Mouse (Mus musculus): Measurements from ENCODE around the gene Ace3. TPM values are rescaled to one million over a fixed set of nuclear protein-coding genes. Genes with fewer than 3 reads are reported as not detected.

The Ace3 gene
- polyA plus RNA-seq (2015; fragmentation: Nextera tagmentation; extraction: Ambion mirVana), result not detected in 2 replicates

DNA sequence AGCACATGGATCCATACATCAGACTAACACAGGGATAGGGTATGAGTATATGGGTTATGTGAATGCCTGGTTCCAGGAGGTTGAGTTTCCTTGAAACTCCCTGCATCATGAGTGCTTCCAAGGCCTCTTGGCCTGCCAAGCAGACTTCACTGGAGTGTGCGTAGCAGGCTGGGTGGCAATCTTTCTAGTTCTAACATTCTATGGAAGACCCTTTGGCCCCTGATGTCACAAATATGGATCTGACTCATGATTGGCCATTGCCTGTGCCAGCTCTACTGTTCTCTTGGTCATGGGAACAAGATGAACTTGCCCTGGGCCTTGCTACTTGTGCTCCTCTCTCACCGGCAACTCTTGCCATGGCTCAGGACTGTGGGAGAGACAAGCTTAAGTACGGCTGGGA is at the start of gene Ace3:
TSS of gene Ace3 (plus strand) at position 301 of the 400 bp plus-strand sequence.
- 76% methylated on average over 3 of the region's 3 CpGs for WGBS (ENCODE audit: insufficient replicate concordance)
- Histone ChIP-seq H3K4me3 (ENCODE audit: low read depth, low read length) (no peak within 1 kb of the TSS), H3K4me2 (ENCODE audit: low read depth, low read length) (no peak within 1 kb of the TSS), H3K9ac (replicated peaks) (no peak within 1 kb of the TSS), H3K9me3 (ENCODE audit: low read length) (no peaks in the 10 kb centered on the region), H3K36me3 (replicated peaks; ENCODE audit: insufficient read depth, low read length) (no peaks in the 10 kb centered on the region), H3K27me3 (ENCODE audit: insufficient read depth, low read length) (peaks cover 39% of the 10 kb centered on the region), H3K27ac (ENCODE audit: low read depth) (no peak within 1 kb of the TSS), H3K4me1 (ENCODE audit: insufficient read depth) (no peaks in the 10 kb centered on the region)
- TF ChIP-seq EP300 (IDR thresholded peaks at IDR 0.05; ENCODE audit: low read depth) (no peak), CTCF (IDR thresholded peaks at IDR 0.05; ENCODE audit: low read depth) (no peak)
- no peak for DNase-seq
- ATAC-seq, result no peak

DNA sequence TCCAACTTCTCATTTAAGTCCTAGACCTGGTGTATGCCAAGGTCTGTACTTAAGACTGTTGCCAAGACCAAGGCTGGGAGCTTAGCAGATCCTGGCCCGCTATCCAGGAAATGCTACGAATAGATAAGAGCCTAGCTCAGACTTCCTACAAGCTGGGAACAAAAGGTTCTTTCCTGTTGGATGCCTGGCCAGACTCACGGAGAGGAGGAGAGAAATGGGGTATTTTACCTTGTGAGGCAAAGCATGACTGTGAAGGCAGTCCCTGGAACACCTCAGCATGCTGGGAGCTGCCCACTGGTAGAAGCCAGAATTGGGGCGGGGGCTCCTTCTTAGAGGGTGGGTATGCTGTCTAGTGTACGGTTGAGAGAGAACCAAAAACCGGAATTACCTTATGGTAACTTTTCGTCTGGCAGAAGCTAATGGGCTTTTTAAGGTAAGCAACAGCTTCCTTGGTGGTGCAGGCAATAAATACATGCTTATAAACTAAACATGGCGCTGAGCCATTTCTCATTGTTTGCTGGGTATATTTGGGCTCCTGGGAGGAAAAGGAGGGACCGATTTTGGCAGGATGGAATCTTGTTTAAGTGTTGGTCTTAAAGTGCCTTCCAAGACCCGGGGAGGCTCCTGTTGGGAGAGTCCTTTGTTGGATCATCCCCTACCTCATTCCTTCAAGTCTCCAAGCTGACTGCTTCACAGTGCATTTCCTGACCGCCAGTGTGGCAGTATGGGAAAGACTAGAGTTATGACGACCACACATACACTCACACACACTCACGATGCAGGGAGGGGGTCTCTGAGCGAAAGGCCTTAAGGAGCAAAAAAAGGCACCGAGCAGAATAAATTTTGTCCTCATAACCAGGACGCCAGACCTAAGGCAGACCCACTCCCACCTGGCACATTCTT is 49.5 kb upstream of the Ace3 start:
- no peak overlapping the region for H3K27ac ChIP-seq (ENCODE audit: low read depth)
- H3K4me2 ChIP-seq (ENCODE audit: low read depth, low read length), result peak overlapping the region; percentile 95
- TF ChIP-seq CTCF (IDR thresholded peaks at IDR 0.05; ENCODE audit: low read depth) (no peak), EP300 (IDR thresholded peaks at IDR 0.05; ENCODE audit: low read depth) (peak; percentile 24; the same call in 1 of the 2 replicates)
- peaks cover 6% of the 10 kb centered on the region for H3K4me1 ChIP-seq (ENCODE audit: insufficient read depth)
- no peaks in the 10 kb centered on the region for H3K36me3 ChIP-seq (replicated peaks; ENCODE audit: insufficient read depth, low read length)
- no peak for DNase-seq
- no peak overlapping the region for H3K4me3 ChIP-seq (ENCODE audit: low read depth, low read length)
- no peaks in the 10 kb centered on the region for H3K9me3 ChIP-seq (ENCODE audit: low read length)
- WGBS (ENCODE audit: insufficient replicate concordance), result 68% methylated on average over 16 of the region's 16 CpGs
- peaks cover 16% of the 10 kb centered on the region; the same call in 1 of the 2 replicates for H3K27me3 ChIP-seq (ENCODE audit: insufficient read depth, low read length)
- peak; percentile 24 for ATAC-seq
- no peak overlapping the region for H3K9ac ChIP-seq (replicated peaks)

DNA sequence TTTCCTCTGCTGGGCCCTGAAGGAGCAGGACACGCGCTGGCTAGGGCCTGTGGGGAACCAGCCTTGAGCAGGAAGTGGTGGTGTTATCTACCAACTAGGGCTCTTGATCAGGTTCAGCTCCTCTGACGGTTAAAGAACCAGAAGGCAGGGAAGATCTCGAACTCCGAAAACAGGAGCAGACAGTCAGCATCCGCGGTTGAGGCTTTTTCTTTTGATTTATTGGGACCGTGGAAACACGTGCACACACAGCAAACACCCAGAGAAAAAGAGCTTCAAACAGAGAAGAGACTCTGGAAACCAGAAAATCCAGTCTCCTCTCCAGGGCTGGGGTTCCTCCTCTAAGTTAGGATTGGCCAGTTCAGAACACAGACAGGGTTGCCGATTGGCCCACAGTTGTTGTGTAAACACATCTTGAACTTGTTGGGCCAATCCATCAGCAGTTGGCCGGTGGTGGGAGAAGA is 47.8 kb upstream of the Ace3 start:
- Histone ChIP-seq H3K9me3 (ENCODE audit: low read length) (no peaks in the 10 kb centered on the region), H3K27me3 (ENCODE audit: insufficient read depth, low read length) (peaks cover 11% of the 10 kb centered on the region; the same call in 1 of the 2 replicates), H3K27ac (ENCODE audit: low read depth) (no peak overlapping the region), H3K4me2 (ENCODE audit: low read depth, low read length) (no peak overlapping the region), H3K9ac (replicated peaks) (no peak overlapping the region), H3K4me3 (ENCODE audit: low read depth, low read length) (no peak overlapping the region), H3K4me1 (ENCODE audit: insufficient read depth) (peaks cover 6% of the 10 kb centered on the region), H3K36me3 (replicated peaks; ENCODE audit: insufficient read depth, low read length) (no peaks in the 10 kb centered on the region)
- 17% methylated on average over 11 of the region's 11 CpGs for WGBS (ENCODE audit: insufficient replicate concordance)
- no peak for DNase-seq
- TF ChIP-seq EP300 (IDR thresholded peaks at IDR 0.05; ENCODE audit: low read depth) (no peak), CTCF (IDR thresholded peaks at IDR 0.05; ENCODE audit: low read depth) (no peak)
- no peak for ATAC-seq

DNA sequence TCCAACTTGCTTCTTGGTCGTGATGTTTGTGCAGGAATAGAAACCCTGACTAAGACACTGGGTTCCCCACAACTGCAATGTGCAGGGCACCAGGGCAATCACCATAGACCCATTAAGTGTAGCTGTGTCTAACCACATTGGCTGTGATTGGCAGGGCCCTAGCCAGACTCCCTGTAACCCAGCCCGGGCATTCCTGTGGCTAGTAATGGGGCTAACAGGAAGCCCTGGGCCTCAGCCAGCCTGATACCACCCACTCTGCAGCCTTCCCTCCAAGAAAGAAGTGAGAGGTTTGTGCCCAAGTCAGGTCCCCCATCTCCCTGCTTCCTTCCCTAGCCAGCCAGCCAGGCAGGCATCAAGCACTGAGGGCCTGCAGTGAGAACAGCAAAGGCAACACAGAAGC is 46.2 kb upstream of the Ace3 start:
- Histone ChIP-seq H3K9ac (replicated peaks) (no peak overlapping the region), H3K36me3 (replicated peaks; ENCODE audit: insufficient read depth, low read length) (no peaks in the 10 kb centered on the region), H3K27ac (ENCODE audit: low read depth) (no peak overlapping the region), H3K4me2 (ENCODE audit: low read depth, low read length) (no peak overlapping the region), H3K27me3 (ENCODE audit: insufficient read depth, low read length) (peaks cover 11% of the 10 kb centered on the region; the same call in 1 of the 2 replicates), H3K4me1 (ENCODE audit: insufficient read depth) (peaks cover 6% of the 10 kb centered on the region), H3K4me3 (ENCODE audit: low read depth, low read length) (no peak overlapping the region), H3K9me3 (ENCODE audit: low read length) (no peaks in the 10 kb centered on the region)
- 24% methylated on average over 2 of the region's 2 CpGs for WGBS (ENCODE audit: insufficient replicate concordance)
- DNase-seq, result no peak
- ATAC-seq, result no peak
- no peak for TF ChIP-seq CTCF (IDR thresholded peaks at IDR 0.05; ENCODE audit: low read depth)
- no peak for TF ChIP-seq EP300 (IDR thresholded peaks at IDR 0.05; ENCODE audit: low read depth)

DNA sequence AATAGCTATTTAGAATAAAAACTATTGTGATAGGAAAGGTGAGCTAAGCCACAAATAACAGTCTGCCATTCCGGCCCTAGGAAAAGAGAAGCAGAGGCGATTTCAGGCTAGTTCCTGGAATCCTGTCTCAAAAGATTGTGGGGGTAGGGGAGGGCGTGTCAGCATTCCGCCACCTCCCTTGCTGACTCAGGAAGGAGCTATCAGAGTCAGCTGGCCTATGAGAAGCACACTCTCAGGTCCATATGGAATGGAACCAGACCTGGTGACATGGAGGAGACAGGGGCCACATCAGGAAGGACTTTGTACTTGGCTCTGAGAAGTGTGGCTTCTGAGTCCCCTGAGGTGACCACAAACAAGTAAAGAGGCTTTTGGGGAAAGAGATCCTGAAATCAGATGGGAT is 44.0 kb upstream of the Ace3 start:
- no peak for ATAC-seq

DNA sequence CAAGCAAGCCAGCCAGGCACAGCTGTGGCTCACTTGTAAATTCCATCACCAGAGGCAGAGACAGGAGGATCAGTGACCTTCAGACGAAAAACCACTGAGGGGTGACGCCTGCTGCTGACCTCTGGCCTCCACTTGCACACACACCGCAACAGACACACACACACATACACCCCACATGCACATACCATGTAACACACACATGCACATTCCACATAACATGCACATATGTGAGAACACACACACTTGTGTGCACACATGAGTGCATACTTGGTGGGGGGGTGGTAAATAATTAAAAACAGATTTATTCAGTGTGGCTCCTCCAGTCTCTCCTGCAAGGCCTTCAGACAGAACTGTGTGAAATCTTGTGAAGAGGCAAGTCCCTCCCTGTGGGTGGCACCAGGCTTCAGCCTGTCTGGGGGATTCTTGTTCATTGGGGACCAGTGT is 42.9 kb upstream of the Ace3 start:
- Histone ChIP-seq H3K4me3 (ENCODE audit: low read depth, low read length) (no peak overlapping the region), H3K4me1 (ENCODE audit: insufficient read depth) (no peaks in the 10 kb centered on the region), H3K9me3 (ENCODE audit: low read length) (no peaks in the 10 kb centered on the region), H3K4me2 (ENCODE audit: low read depth, low read length) (no peak overlapping the region), H3K27me3 (ENCODE audit: insufficient read depth, low read length) (peaks cover 9% of the 10 kb centered on the region), H3K27ac (ENCODE audit: low read depth) (no peak overlapping the region), H3K36me3 (replicated peaks; ENCODE audit: insufficient read depth, low read length) (no peaks in the 10 kb centered on the region), H3K9ac (replicated peaks) (no peak overlapping the region)
- no peak for DNase-seq
- ATAC-seq, result no peak
- 51% methylated on average over 3 of the region's 3 CpGs for WGBS (ENCODE audit: insufficient replicate concordance)
- TF ChIP-seq CTCF (IDR thresholded peaks at IDR 0.05; ENCODE audit: low read depth) (no peak), EP300 (IDR thresholded peaks at IDR 0.05; ENCODE audit: low read depth) (no peak)

More for the DNA sequence above, 44.0 kb upstream of the Ace3 start:
- Histone ChIP-seq H3K4me2 (ENCODE audit: low read depth, low read length) (no peak overlapping the region), H3K9me3 (ENCODE audit: low read length) (no peaks in the 10 kb centered on the region), H3K4me3 (ENCODE audit: low read depth, low read length) (no peak overlapping the region), H3K9ac (replicated peaks) (no peak overlapping the region), H3K4me1 (ENCODE audit: insufficient read depth) (no peaks in the 10 kb centered on the region), H3K27ac (ENCODE audit: low read depth) (no peak overlapping the region), H3K36me3 (replicated peaks; ENCODE audit: insufficient read depth, low read length) (no peaks in the 10 kb centered on the region), H3K27me3 (ENCODE audit: insufficient read depth, low read length) (peaks cover 9% of the 10 kb centered on the region)
- no peak for TF ChIP-seq EP300 (IDR thresholded peaks at IDR 0.05; ENCODE audit: low read depth)
- no peak for TF ChIP-seq CTCF (IDR thresholded peaks at IDR 0.05; ENCODE audit: low read depth)
- WGBS (ENCODE audit: insufficient replicate concordance), result 73% methylated on average over 4 of the region's 4 CpGs
- no peak for DNase-seq

All from liver, postnatal 0 days (tissue).